Mouse (Mus musculus) limb, embryonic 13.5 days (tissue): ENCODE measurements around the gene Fcgr4. TPM values are rescaled to one million over a fixed set of nuclear protein-coding genes. Genes with fewer than 3 reads are reported as not detected.
A peak's percentile ranks its signal among the peaks of the same experiment; 100 is the strongest.

Experiments used
- ATAC-seq: fragments of 200-750 bp; cut with Nextera tagmentation; 2 replicates; pipeline ENCODE4 v1.8.0; 2017; ENCODE audit warnings: low read depth, moderate number of reproducible peaks, moderate TSS enrichment; ENCODE audit not compliant: low FRiP score
- H3K27ac ChIP-seq: fragments of 300-500 bp; sonication (generic); 2 replicates; pipeline ENCODE4 v1.5.1; 2015; ENCODE audit warnings: inconsistent platforms, mild to moderate bottlenecking, moderate library complexity
- H3K27me3 ChIP-seq: fragments of 300-500 bp; sonication (generic); 2 replicates; pipeline ENCODE4 v1.6.1; 2015; ENCODE audit warnings: mild to moderate bottlenecking, inconsistent platforms
- H3K36me3 ChIP-seq: fragments of 300-500 bp; sonication (generic); 2 replicates; pipeline ENCODE4 v1.6.1; 2015; ENCODE audit warnings: inconsistent platforms, mild to moderate bottlenecking, moderate library complexity
- H3K4me1 ChIP-seq: fragments of 300-500 bp; sonication (generic); 2 replicates; pipeline ENCODE4 v1.6.1; 2015; ENCODE audit warnings: inconsistent platforms
- H3K4me2 ChIP-seq: fragments of 300-500 bp; sonication (generic); replicated peaks from 2 replicates; pipeline ENCODE4 v1.6.1; 2015; ENCODE audit warnings: inconsistent platforms, mild to moderate bottlenecking, moderate library complexity
- H3K4me3 ChIP-seq: fragments of 300-500 bp; sonication (generic); 2 replicates; pipeline ENCODE4 v1.5.1; 2015; ENCODE audit warnings: moderate library complexity, mild to moderate bottlenecking, inconsistent platforms
- H3K9ac ChIP-seq: fragments of 300-500 bp; sonication (generic); 2 replicates; pipeline ENCODE4 v1.6.1; 2015; ENCODE audit warnings: mild to moderate bottlenecking, inconsistent platforms
- H3K9me3 ChIP-seq: fragments of 300-500 bp; sonication (generic); 2 replicates; pipeline ENCODE4 v1.6.1; 2016; ENCODE audit warnings: inconsistent platforms
- WGBS: fragments of 180-500 bp; shearing (Covaris S2); methylation state at CpG from one replicate; pipeline ENCODE4 v1.1.7; 2015; 5-methylcytosine and 5-hydroxymethylcytosine counted together
- polyA plus RNA-seq: library from polyadenylated mRNA; unstranded; fragments of >200 nt; fragmentation: Nextera tagmentation; extraction: Ambion mirVana; gene quantifications from 2 replicates; pipeline ENCODE4 v1.2.1, GENCODE M21; 2015

Gene Fcgr4
- polyA plus RNA-seq, 1 experiment from 2014 or later, result 0.64 TPM

GRCm38 (mm10) chr1:171039135-171039534, 20.4 kb downstream of the Fcgr4 start:
- H3K36me3 ChIP-seq, result no peaks in the 10 kb centered on the region
- no peak overlapping the region for H3K4me2 ChIP-seq
- peaks cover 24% of the 10 kb centered on the region for H3K27me3 ChIP-seq
- H3K4me1 ChIP-seq, result peaks cover 12% of the 10 kb centered on the region
- no peak for ATAC-seq
- H3K9me3 ChIP-seq, result no peaks in the 10 kb centered on the region
- H3K4me3 ChIP-seq, result no peak overlapping the region
- 81% methylated on average over 6 of the region's 6 CpGs for WGBS
- no peak overlapping the region for H3K27ac ChIP-seq
- no peak overlapping the region for H3K9ac ChIP-seq

- Histone ChIP-seq H3K4me1 (peaks cover 5% of the 10 kb centered on the region), H3K4me3 (no peak overlapping the region), H3K4me2 (no peak overlapping the region), H3K27me3 (peaks cover 18% of the 10 kb centered on the region), H3K27ac (no peak overlapping the region), H3K9me3 (no peaks in the 10 kb centered on the region), H3K9ac (no peak overlapping the region), H3K36me3 (no peaks in the 10 kb centered on the region)
- WGBS, result 72% methylated on average over 7 of the region's 7 CpGs
- no peak for ATAC-seq
Measured at GRCm38 (mm10) chr1:171039880-171040279, 21.2 kb downstream of the Fcgr4 start.

GRCm38 (mm10) chr1:171043594-171044153, 25.0 kb downstream of the Fcgr4 start:
- no peaks in the 10 kb centered on the region for H3K9me3 ChIP-seq
- no peaks in the 10 kb centered on the region for H3K27me3 ChIP-seq
- 61% methylated on average over 3 of the region's 3 CpGs for WGBS
- peak overlapping the region; percentile 64 for H3K9ac ChIP-seq
- H3K4me3 ChIP-seq, result peak overlapping the region; percentile 58
- 0 out of 2 replicates have a peak overlapping the region, but pooled peaks have one; percentile 83 for H3K27ac ChIP-seq
- H3K36me3 ChIP-seq, result no peaks in the 10 kb centered on the region
- 0 out of 2 replicates have a peak, but pooled peaks cover 4% of the 10 kb centered on the region for H3K4me1 ChIP-seq
- peak overlapping the region; percentile 60 for H3K4me2 ChIP-seq
- no peak for ATAC-seq

DNA sequence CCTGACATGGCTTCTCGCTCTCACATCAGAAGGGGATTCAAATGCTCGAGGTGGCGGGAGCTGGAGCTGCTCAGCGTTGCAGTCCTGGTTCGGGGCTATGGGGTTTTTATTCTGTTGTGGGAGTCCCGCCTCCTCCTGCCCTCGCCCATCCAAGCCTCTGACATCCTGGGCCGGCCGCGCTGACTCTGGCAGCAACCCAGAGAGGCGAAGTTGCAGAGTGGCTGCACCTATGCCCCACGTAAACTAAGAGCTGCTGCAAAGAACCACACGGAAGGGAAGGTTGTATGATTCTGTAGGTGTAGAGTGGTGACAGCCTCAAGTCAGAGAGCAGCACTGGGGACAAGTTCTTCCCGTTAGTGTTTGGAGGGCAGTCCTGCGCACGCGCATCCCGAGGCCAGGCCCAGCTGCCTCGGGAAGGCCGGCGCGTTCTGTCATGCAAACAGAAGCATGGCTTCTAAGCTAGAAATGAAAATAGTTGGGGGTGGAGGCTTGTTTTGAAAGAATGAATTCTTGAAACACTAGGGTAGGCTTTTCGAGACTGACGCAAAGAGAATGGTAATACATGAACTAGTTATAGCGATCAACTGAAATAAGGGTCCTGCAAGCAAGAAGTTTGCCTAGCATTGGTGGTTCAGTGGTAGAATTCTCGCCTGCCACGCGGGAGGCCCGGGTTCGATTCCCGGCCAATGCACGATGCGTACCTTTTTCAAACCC, 25.8 kb downstream of the Fcgr4 start:
- Histone ChIP-seq H3K4me3 (peak overlapping the region; percentile 58), H3K36me3 (no peaks in the 10 kb centered on the region), H3K9me3 (no peaks in the 10 kb centered on the region), H3K4me1 (0 out of 2 replicates have a peak, but pooled peaks cover 4% of the 10 kb centered on the region), H3K9ac (peak overlapping the region; percentile 64), H3K4me2 (peak overlapping the region; percentile 60), H3K27ac (peak overlapping the region; percentile 83), H3K27me3 (no peaks in the 10 kb centered on the region)
- WGBS, result 0% methylated on average over 33 of the region's 33 CpGs
- ATAC-seq, result peak; percentile 94

DNA sequence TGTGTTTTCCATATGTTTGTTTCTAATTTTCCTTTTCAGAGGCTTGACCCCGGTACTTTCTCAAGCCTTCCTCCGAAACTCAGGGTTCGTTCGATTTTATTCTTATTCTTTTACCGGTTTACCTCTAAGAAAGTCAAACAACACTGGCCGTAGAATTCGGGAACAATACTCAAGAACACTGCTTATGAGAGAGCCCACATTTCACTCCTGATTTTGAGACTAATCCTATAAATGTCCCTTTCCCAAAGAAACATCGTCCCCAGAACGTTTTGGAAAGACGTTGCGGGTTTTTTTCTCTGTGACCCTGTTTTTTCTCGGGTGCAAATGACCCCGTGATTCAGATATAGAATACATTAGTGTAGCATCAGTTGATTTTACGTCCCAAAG, 26.4 kb downstream of the Fcgr4 start:
- WGBS, result 7% methylated on average over 14 of the region's 14 CpGs
- Histone ChIP-seq H3K4me1 (0 out of 2 replicates have a peak, but pooled peaks cover 4% of the 10 kb centered on the region), H3K4me2 (peak overlapping the region; percentile 60), H3K27me3 (no peaks in the 10 kb centered on the region), H3K4me3 (peak overlapping the region; percentile 58), H3K9me3 (no peaks in the 10 kb centered on the region), H3K9ac (peak overlapping the region; percentile 56), H3K27ac (no peak overlapping the region), H3K36me3 (no peaks in the 10 kb centered on the region)
- ATAC-seq, result peak; percentile 16

- Histone ChIP-seq H3K4me1 (0 out of 2 replicates have a peak, but pooled peaks cover 4% of the 10 kb centered on the region), H3K4me3 (no peak overlapping the region), H3K9ac (no peak overlapping the region), H3K9me3 (no peaks in the 10 kb centered on the region), H3K27me3 (no peaks in the 10 kb centered on the region), H3K27ac (no peak overlapping the region), H3K4me2 (no peak overlapping the region), H3K36me3 (no peaks in the 10 kb centered on the region)
- 75% methylated on average over 3 of the region's 3 CpGs for WGBS
- no peak for ATAC-seq
Measured at GRCm38 (mm10) chr1:171046501-171046900, 27.8 kb downstream of the Fcgr4 start.

DNA sequence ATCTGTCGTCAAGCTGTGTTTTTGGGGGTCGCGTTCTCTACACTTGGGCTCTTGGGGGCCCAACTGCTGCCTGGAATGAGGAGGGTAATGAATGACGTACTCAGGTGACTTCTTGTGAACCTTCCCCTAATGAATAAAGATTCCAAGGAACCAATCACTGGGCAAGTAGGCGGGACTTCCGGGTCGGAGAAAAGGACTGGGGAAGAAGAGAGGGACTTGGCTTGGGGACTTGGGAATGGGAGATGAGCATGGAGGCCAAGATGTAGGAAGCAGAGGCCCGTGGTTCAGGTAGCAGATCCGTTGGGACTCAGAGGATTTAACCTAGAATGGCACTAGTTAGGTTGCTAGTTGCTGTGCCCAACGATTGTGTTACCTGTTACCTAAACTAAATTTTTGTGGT, 30.5 kb downstream of the Fcgr4 start:
- Histone ChIP-seq H3K27ac (no peak overlapping the region), H3K4me3 (no peak overlapping the region; the same call in 1 of the 2 replicates), H3K4me1 (0 out of 2 replicates have a peak, but pooled peaks cover 4% of the 10 kb centered on the region), H3K27me3 (no peaks in the 10 kb centered on the region), H3K36me3 (no peaks in the 10 kb centered on the region), H3K4me2 (no peak overlapping the region; the same call in 1 of the 2 replicates), H3K9ac (no peak overlapping the region), H3K9me3 (no peaks in the 10 kb centered on the region)
- ATAC-seq, result no peak
- WGBS, result 54% methylated on average over 10 of the region's 10 CpGs

- Histone ChIP-seq H3K36me3 (no peaks in the 10 kb centered on the region), H3K9me3 (no peaks in the 10 kb centered on the region), H3K27me3 (no peaks in the 10 kb centered on the region), H3K9ac (no peak overlapping the region), H3K27ac (no peak overlapping the region), H3K4me2 (no peak overlapping the region), H3K4me1 (no peaks in the 10 kb centered on the region), H3K4me3 (no peak overlapping the region)
- 87% methylated on average over 7 of the region's 7 CpGs for WGBS
- ATAC-seq, result no peak
Measured at GRCm38 (mm10) chr1:171050774-171051173, 32.1 kb downstream of the Fcgr4 start.

GRCm38 (mm10) chr1:171053305-171053704, 34.6 kb downstream of the Fcgr4 start:
- Histone ChIP-seq H3K9me3 (no peaks in the 10 kb centered on the region), H3K4me1 (no peaks in the 10 kb centered on the region), H3K9ac (no peak overlapping the region), H3K4me3 (no peak overlapping the region), H3K27ac (no peak overlapping the region), H3K27me3 (peaks cover under 1% of the 10 kb centered on the region), H3K36me3 (no peaks in the 10 kb centered on the region), H3K4me2 (no peak overlapping the region)
- WGBS, result 86% methylated on average over 6 of the region's 6 CpGs
- no peak for ATAC-seq

- Histone ChIP-seq H3K27ac (no peak overlapping the region), H3K36me3 (no peaks in the 10 kb centered on the region), H3K4me2 (no peak overlapping the region), H3K4me3 (no peak overlapping the region), H3K4me1 (no peaks in the 10 kb centered on the region), H3K27me3 (peaks cover 18% of the 10 kb centered on the region), H3K9me3 (no peaks in the 10 kb centered on the region), H3K9ac (no peak overlapping the region)
- no peak for ATAC-seq
- 88% methylated on average over 5 of the region's 5 CpGs for WGBS
Measured at GRCm38 (mm10) chr1:171057253-171057652, 38.5 kb downstream of the Fcgr4 start.

GRCm38 (mm10) chr1:171059203-171059602, 40.5 kb downstream of the Fcgr4 start:
- Histone ChIP-seq H3K9ac (no peak overlapping the region), H3K27ac (no peak overlapping the region), H3K27me3 (peaks cover 34% of the 10 kb centered on the region), H3K36me3 (no peaks in the 10 kb centered on the region), H3K4me2 (no peak overlapping the region), H3K4me1 (peaks cover 3% of the 10 kb centered on the region; the same call in 1 of the 2 replicates), H3K9me3 (no peaks in the 10 kb centered on the region), H3K4me3 (no peak overlapping the region)
- no peak for ATAC-seq
- 86% methylated on average over 2 of the region's 2 CpGs for WGBS

DNA sequence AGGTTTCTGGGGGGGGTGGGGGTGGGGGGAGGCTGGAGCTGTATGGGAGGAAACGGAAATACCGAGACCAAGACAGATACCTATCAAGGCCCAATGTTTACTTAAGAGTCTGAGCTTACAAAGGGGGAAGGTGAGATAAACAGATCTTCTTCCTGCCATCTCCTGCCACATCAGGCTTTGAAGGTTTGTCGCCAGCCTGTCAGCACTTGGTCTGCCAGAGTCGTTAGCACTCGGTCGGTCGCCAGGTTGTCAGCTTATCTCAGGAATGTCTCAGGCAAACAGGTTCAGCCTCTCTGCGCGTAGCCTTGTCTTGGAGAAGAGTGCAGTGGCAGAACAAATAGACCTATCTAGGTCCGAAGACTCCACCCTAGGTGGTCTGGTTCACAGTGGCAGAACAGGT, 41.7 kb downstream of the Fcgr4 start:
- peaks cover 44% of the 10 kb centered on the region for H3K27me3 ChIP-seq
- H3K4me2 ChIP-seq, result no peak overlapping the region
- H3K9me3 ChIP-seq, result no peaks in the 10 kb centered on the region
- no peak for ATAC-seq
- no peak overlapping the region for H3K4me3 ChIP-seq
- H3K36me3 ChIP-seq, result no peaks in the 10 kb centered on the region
- H3K4me1 ChIP-seq, result peaks cover 6% of the 10 kb centered on the region
- H3K9ac ChIP-seq, result no peak overlapping the region
- WGBS, result 23% methylated on average over 10 of the region's 10 CpGs
- H3K27ac ChIP-seq, result no peak overlapping the region
